Mouse (Mus musculus) C2C12 (cell line): ENCODE data around the gene Ass1. TPM values are rescaled to one million over a fixed set of nuclear protein-coding genes. Genes with fewer than 3 reads are reported as not detected.
"Not testable (repeated sequence)": the region's sequence is repeated elsewhere in the genome, so short reads cannot be mapped to it uniquely, and the experiment has no call there.

Experiments used
- H3K27me3 ChIP-seq: one replicate; pipeline ENCODE4 v1.6.1; 2011; ENCODE audit not compliant: control insufficient read depth, insufficient read depth, insufficient read length
- H3K36me3 ChIP-seq: one replicate; pipeline ENCODE4 v1.6.1; 2011; ENCODE audit not compliant: control insufficient read depth, insufficient read depth
- H3K4me3 ChIP-seq: one replicate; pipeline ENCODE4 v1.5.1; 2011; ENCODE audit warnings: mild to moderate bottlenecking, control low read depth; ENCODE audit not compliant: poor library complexity, insufficient read depth, severe bottlenecking
- H3K79me2 ChIP-seq: one replicate; pipeline ENCODE4 v1.6.1; 2011; ENCODE audit not compliant: control insufficient read depth, insufficient read depth
- H3K79me3 ChIP-seq: one replicate; pipeline ENCODE4 v1.6.1; 2011; ENCODE audit warnings: low read depth, control low read depth
- H3ac ChIP-seq: one replicate; pipeline ENCODE3; 2011; ENCODE audit warnings: low read depth; ENCODE audit not compliant: control insufficient read depth, insufficient read length
- CEBPB ChIP-seq: IDR thresholded peaks from one replicate; pipeline ENCODE4 v1.6.1; 2011; ENCODE audit warnings: low read depth, mild to moderate bottlenecking, control low read depth, moderate library complexity
- CTCF ChIP-seq: IDR thresholded peaks from one replicate; pipeline ENCODE4 v1.5.1; 2011; ENCODE audit not compliant: control insufficient read depth, insufficient read depth, insufficient read length
- FOSL1 ChIP-seq: IDR thresholded peaks from one replicate; pipeline ENCODE4 v1.8.0; 2011; ENCODE audit warnings: mild to moderate bottlenecking, low read length; ENCODE audit not compliant: poor library complexity, insufficient read depth, severe bottlenecking
- MAX ChIP-seq: IDR thresholded peaks from one replicate; pipeline ENCODE4 v1.6.1; 2011; ENCODE audit warnings: mild to moderate bottlenecking, control low read depth
- MYOD1 ChIP-seq: IDR thresholded peaks from one replicate; pipeline ENCODE4 v1.6.1; 2011; ENCODE audit warnings: low read depth; ENCODE audit not compliant: control insufficient read depth, insufficient read length
- MYOG ChIP-seq: IDR thresholded peaks from one replicate; pipeline ENCODE4 v1.6.1; 2011; ENCODE audit not compliant: control insufficient read depth, insufficient read length; ENCODE audit errors: extremely low read depth
- USF1 ChIP-seq: IDR thresholded peaks from one replicate; pipeline ENCODE4 v1.6.1; 2011; ENCODE audit warnings: low read depth, mild to moderate bottlenecking, control low read depth, moderate library complexity
- polyA plus RNA-seq: library from polyadenylated mRNA; unstranded; fragments of >200 nt; fragmentation: generic; extraction: Trizol; gene quantifications from one replicate; pipeline ENCODE4 v1.2.1, GENCODE M21; 2012; ENCODE audit warnings: missing spikeins

The Ass1 gene
- polyA plus RNA-seq, 1 experiment: 248 TPM

GRCm38 (mm10) chr2:31541581-31541980, 71.6 kb downstream of the Ass1 start:
- Histone ChIP-seq H3ac (no peak overlapping the region), H3K79me3 (no peaks in the 10 kb centered on the region), H3K79me2 (no peaks in the 10 kb centered on the region), H3K36me3 (no peaks in the 10 kb centered on the region), H3K4me3 (no peak overlapping the region), H3K27me3 (peaks cover 12% of the 10 kb centered on the region)
- TF ChIP-seq USF1 (peak; percentile 14), CTCF (no peak)

GRCm38 (mm10) chr2:31547726-31548125, 77.7 kb downstream of the Ass1 start:
- no peaks in the 10 kb centered on the region for H3K79me3 ChIP-seq
- H3K4me3 ChIP-seq: no peak overlapping the region
- H3K79me2 ChIP-seq: no peaks in the 10 kb centered on the region
- no peaks in the 10 kb centered on the region for H3K36me3 ChIP-seq
- H3K27me3 ChIP-seq: peaks cover 26% of the 10 kb centered on the region
- TF ChIP-seq USF1 (no peak), CTCF (no peak), CEBPB (no peak), FOSL1 (no peak), MYOD1 (no peak), MAX (no peak), MYOG (no peak)
- H3ac ChIP-seq: no peak overlapping the region

GRCm38 (mm10) chr2:31550503-31550902, 80.5 kb downstream of the Ass1 start:
- no peak overlapping the region for H3ac ChIP-seq
- H3K79me3 ChIP-seq: no peaks in the 10 kb centered on the region
- TF ChIP-seq USF1: peak; percentile 85
- TF ChIP-seq CTCF: no peak
- TF ChIP-seq MAX: no peak
- TF ChIP-seq FOSL1: no peak
- H3K79me2 ChIP-seq: no peaks in the 10 kb centered on the region
- H3K36me3 ChIP-seq: no peaks in the 10 kb centered on the region
- H3K27me3 ChIP-seq: peaks cover 20% of the 10 kb centered on the region
- H3K4me3 ChIP-seq: no peak overlapping the region

- not testable (repeated sequence) for H3K36me3 ChIP-seq, H3ac ChIP-seq, H3K79me2 ChIP-seq, H3K79me3 ChIP-seq, H3K4me3 ChIP-seq
- H3K27me3 ChIP-seq: peaks cover 17% of the 10 kb centered on the region
Measured at GRCm38 (mm10) chr2:31551351-31551750, 81.3 kb downstream of the Ass1 start.

- TF ChIP-seq MYOG (no peak), MAX (no peak), CTCF (no peak), MYOD1 (no peak), CEBPB (no peak), FOSL1 (no peak), USF1 (no peak)
- Histone ChIP-seq H3K79me3 (no peaks in the 10 kb centered on the region), H3K4me3 (no peak overlapping the region)
Measured at GRCm38 (mm10) chr2:31551971-31552370, 82.0 kb downstream of the Ass1 start.

GRCm38 (mm10) chr2:31554619-31555018, 84.6 kb downstream of the Ass1 start:
- H3K4me3 ChIP-seq: no peak overlapping the region
- no peak overlapping the region for H3ac ChIP-seq
- no peaks in the 10 kb centered on the region for H3K36me3 ChIP-seq
- H3K79me2 ChIP-seq: no peaks in the 10 kb centered on the region
- TF ChIP-seq MAX (no peak), USF1 (no peak), CEBPB (no peak), MYOD1 (no peak), FOSL1 (no peak), MYOG (no peak), CTCF (no peak)
- peaks cover 16% of the 10 kb centered on the region for H3K27me3 ChIP-seq
- no peaks in the 10 kb centered on the region for H3K79me3 ChIP-seq

More at GRCm38 (mm10) chr2:31551971-31552370, 82.0 kb downstream of the Ass1 start:
- Histone ChIP-seq H3K36me3 (no peaks in the 10 kb centered on the region), H3ac (no peak overlapping the region), H3K27me3 (peaks cover 11% of the 10 kb centered on the region), H3K79me2 (no peaks in the 10 kb centered on the region)

Other genes starting within 250 kb of the Ass1 start
- gene Ncs1, start 224.4 kb upstream of the Ass1 start, polyA plus RNA-seq: 58.6 TPM
- 4.1 TPM for gene Hmcn2, start 155.8 kb upstream of the Ass1 start, polyA plus RNA-seq
- 29.9 TPM for gene Fubp3, start 102.4 kb downstream of the Ass1 start, polyA plus RNA-seq
- not detected for gene Prdm12, start 169.8 kb downstream of the Ass1 start, polyA plus RNA-seq
- 63.4 TPM for gene Exosc2, start 200.5 kb downstream of the Ass1 start, polyA plus RNA-seq
- 45.9 TPM for gene Abl1, start 218.2 kb downstream of the Ass1 start, polyA plus RNA-seq